Mouse (Mus musculus): ENCODE measurements around the gene Tmem178b. TPM values are rescaled to one million over a fixed set of nuclear protein-coding genes. Genes with fewer than 3 reads are reported as not detected.

Tmem178b gene
- polyA plus RNA-seq, 1 experiment from 2014 or later, result 0.05 TPM

- Histone ChIP-seq H3K4me2 (no peak overlapping the region), H3K27me3 (replicated peaks) (no peaks in the 10 kb centered on the region), H3K36me3 (no peaks in the 10 kb centered on the region), H3K9ac (no peak overlapping the region), H3K27ac (ENCODE audit: poor library complexity, severe bottlenecking) (no peak overlapping the region), H3K4me1 (replicated peaks) (no peaks in the 10 kb centered on the region), H3K9me3 (replicated peaks) (no peaks in the 10 kb centered on the region), H3K4me3 (no peak overlapping the region)
- ATAC-seq (ENCODE audit: insufficient number of reproducible peaks, low FRiP score), result no peak
- WGBS, result 66% methylated on average over 4 of the region's 4 CpGs
These were observed 105.9 kb downstream of the Tmem178b start for GRCm38 (mm10) chr6:39978942-39979341.

DNA sequence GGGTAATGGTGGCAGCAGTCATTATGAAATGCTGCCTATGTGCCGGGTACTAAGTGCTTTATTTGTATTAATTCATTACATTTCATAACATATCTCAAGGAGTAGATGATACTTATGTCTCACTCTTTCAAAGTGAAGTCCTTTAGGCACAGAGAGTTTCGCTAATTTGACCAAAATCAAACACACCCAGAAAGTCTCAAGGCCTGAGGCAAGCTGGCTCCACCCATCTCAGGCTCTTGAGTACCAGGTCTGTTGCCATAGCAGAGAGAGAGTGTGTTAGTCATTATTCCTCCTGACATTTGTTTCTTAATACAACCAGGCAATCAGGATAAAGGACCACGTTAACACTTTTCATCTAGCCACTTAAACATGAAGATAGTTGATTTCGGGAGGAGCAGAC is 117.7 kb downstream of the Tmem178b start:
- no peak overlapping the region for H3K9ac ChIP-seq
- no peak overlapping the region for H3K4me3 ChIP-seq
- WGBS, result 67% methylated on average over 4 of the region's 4 CpGs
- no peaks in the 10 kb centered on the region for H3K27me3 ChIP-seq (replicated peaks)
- H3K4me1 ChIP-seq (replicated peaks), result no peaks in the 10 kb centered on the region
- ATAC-seq (ENCODE audit: insufficient number of reproducible peaks, low FRiP score), result no peak
- no peak overlapping the region for H3K4me2 ChIP-seq
- no peak overlapping the region for H3K27ac ChIP-seq (ENCODE audit: poor library complexity, severe bottlenecking)
- no peaks in the 10 kb centered on the region for H3K9me3 ChIP-seq (replicated peaks)
- H3K36me3 ChIP-seq, result no peaks in the 10 kb centered on the region

- Histone ChIP-seq H3K4me3 (no peak overlapping the region), H3K4me1 (replicated peaks) (no peaks in the 10 kb centered on the region), H3K9me3 (replicated peaks) (no peaks in the 10 kb centered on the region), H3K36me3 (no peaks in the 10 kb centered on the region), H3K9ac (no peak overlapping the region), H3K4me2 (no peak overlapping the region), H3K27me3 (replicated peaks) (no peaks in the 10 kb centered on the region), H3K27ac (ENCODE audit: poor library complexity, severe bottlenecking) (no peak overlapping the region)
- 40% methylated on average over 6 of the region's 6 CpGs for WGBS
- no peak for ATAC-seq (ENCODE audit: insufficient number of reproducible peaks, low FRiP score)
These were observed 118.9 kb downstream of the Tmem178b start for GRCm38 (mm10) chr6:39991922-39992321.

- WGBS, result 76% methylated on average over 11 of the region's 11 CpGs
- no peaks in the 10 kb centered on the region for H3K27me3 ChIP-seq (replicated peaks)
- H3K4me3 ChIP-seq, result no peak overlapping the region
- no peak overlapping the region for H3K9ac ChIP-seq
- H3K4me2 ChIP-seq, result no peak overlapping the region
- H3K4me1 ChIP-seq (replicated peaks), result no peaks in the 10 kb centered on the region
- no peaks in the 10 kb centered on the region for H3K9me3 ChIP-seq (replicated peaks)
- ATAC-seq (ENCODE audit: insufficient number of reproducible peaks, low FRiP score), result no peak
- H3K27ac ChIP-seq (ENCODE audit: poor library complexity, severe bottlenecking), result no peak overlapping the region
- no peaks in the 10 kb centered on the region for H3K36me3 ChIP-seq
These were observed 133.1 kb downstream of the Tmem178b start for GRCm38 (mm10) chr6:40006006-40006765.

- H3K4me3 ChIP-seq, result no peak overlapping the region
- 43% methylated on average over 3 of the region's 3 CpGs for WGBS
These were observed 135.3 kb downstream of the Tmem178b start for GRCm38 (mm10) chr6:40008166-40008907.

DNA sequence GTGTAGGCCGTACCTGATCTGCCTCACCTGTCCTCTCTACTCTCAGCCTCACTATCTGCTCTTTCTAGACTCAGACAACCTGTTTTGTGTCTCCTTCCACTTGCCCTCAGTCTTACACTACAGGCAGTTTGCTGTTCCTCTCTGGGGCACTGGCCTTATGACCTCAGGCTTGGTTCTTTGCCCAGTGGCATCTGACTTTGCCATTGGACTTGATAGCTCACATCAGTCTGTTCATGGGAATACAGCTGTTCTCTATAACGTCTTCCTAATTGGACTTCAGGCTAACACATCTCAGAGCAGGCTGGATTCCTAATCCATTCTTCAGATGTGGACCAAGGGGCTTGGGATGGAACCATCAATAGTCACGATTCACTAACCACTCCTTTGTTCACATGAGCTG is 136.6 kb downstream of the Tmem178b start:
- Histone ChIP-seq H3K4me2 (no peak overlapping the region), H3K4me1 (replicated peaks) (no peaks in the 10 kb centered on the region), H3K27ac (ENCODE audit: poor library complexity, severe bottlenecking) (no peak overlapping the region), H3K9ac (no peak overlapping the region), H3K9me3 (replicated peaks) (no peaks in the 10 kb centered on the region), H3K4me3 (no peak overlapping the region), H3K36me3 (no peaks in the 10 kb centered on the region), H3K27me3 (replicated peaks) (no peaks in the 10 kb centered on the region)
- ATAC-seq (ENCODE audit: insufficient number of reproducible peaks, low FRiP score), result no peak
- WGBS, result 61% methylated on average over 3 of the region's 3 CpGs

More at GRCm38 (mm10) chr6:40008166-40008907, 135.3 kb downstream of the Tmem178b start:
- Histone ChIP-seq H3K36me3 (no peaks in the 10 kb centered on the region), H3K27ac (ENCODE audit: poor library complexity, severe bottlenecking) (no peak overlapping the region), H3K9me3 (replicated peaks) (no peaks in the 10 kb centered on the region), H3K4me2 (no peak overlapping the region), H3K4me1 (replicated peaks) (no peaks in the 10 kb centered on the region), H3K9ac (no peak overlapping the region), H3K27me3 (replicated peaks) (no peaks in the 10 kb centered on the region)
- ATAC-seq (ENCODE audit: insufficient number of reproducible peaks, low FRiP score), result no peak

DNA sequence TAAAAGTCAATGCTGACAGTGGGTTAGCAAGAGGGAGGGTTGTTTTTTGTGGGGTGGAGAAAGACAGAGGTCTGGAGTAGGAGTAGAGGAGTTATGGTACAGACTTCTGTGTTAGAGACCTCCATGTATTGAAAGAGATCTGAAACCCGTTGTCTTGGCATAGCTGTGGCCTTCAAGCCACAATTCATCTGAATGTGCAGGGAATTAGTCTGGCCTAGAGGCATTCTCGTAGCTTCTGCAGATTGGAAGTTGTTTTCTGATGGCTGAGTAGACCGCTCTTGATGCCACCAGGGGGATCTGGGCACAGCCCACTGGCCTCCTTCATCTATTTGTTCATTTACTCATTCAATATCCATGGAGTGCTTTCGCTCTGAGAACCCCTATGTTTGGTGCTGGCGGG is 138.0 kb downstream of the Tmem178b start:
- no peaks in the 10 kb centered on the region for H3K9me3 ChIP-seq (replicated peaks)
- H3K9ac ChIP-seq, result no peak overlapping the region
- WGBS, result 75% methylated on average over 5 of the region's 5 CpGs
- H3K4me1 ChIP-seq (replicated peaks), result no peaks in the 10 kb centered on the region
- H3K36me3 ChIP-seq, result no peaks in the 10 kb centered on the region
- H3K4me3 ChIP-seq, result no peak overlapping the region
- no peaks in the 10 kb centered on the region for H3K27me3 ChIP-seq (replicated peaks)
- no peak for ATAC-seq (ENCODE audit: insufficient number of reproducible peaks, low FRiP score)
- no peak overlapping the region for H3K27ac ChIP-seq (ENCODE audit: poor library complexity, severe bottlenecking)
- no peak overlapping the region for H3K4me2 ChIP-seq

DNA sequence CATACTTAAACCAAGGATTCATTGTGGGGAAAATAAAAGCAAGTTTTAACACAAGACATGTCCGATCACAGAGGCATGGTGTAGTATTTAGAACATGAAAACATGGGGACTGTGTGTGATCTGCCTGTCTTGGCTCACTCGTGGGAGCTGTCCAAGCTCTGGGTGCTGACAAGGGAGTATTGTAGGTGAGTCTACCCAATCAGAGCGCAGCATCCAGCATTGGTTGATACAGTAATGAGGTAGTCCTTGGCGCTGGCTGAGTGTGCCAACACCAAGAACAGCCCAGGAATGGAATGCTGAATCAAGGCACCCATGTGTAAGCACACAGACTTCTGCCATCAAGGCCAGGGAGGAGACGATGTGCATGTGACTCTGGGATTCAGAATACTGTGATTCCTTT is 138.5 kb downstream of the Tmem178b start:
- WGBS, result 54% methylated on average over 5 of the region's 5 CpGs
- ATAC-seq (ENCODE audit: insufficient number of reproducible peaks, low FRiP score), result no peak
- no peak overlapping the region for H3K4me2 ChIP-seq

DNA sequence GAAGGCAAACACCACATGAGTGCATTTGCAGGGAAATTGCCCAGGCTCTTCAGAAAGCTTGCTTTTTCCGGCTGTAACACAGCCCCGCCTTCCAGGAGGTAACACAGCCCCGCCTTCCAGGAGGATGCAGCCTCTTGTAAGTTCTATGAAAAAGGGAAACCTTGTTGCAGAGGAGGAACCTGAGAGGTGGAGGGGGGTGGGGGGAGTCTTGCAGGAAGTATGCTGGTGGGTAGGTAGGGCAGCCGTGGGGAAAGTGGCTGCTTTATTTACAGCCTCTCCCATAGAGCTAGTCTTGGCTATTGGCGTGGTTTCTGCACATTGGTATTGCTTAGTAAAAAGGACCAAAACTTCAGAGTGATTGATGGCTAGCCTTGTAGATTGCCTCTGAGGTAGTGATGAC is 140.3 kb downstream of the Tmem178b start:
- H3K4me3 ChIP-seq, result no peak overlapping the region
- no peaks in the 10 kb centered on the region for H3K4me1 ChIP-seq (replicated peaks)
- no peak for ATAC-seq (ENCODE audit: insufficient number of reproducible peaks, low FRiP score)
- no peaks in the 10 kb centered on the region for H3K27me3 ChIP-seq (replicated peaks)
- no peak overlapping the region for H3K9ac ChIP-seq
- 50% methylated on average over 5 of the region's 5 CpGs for WGBS
- no peaks in the 10 kb centered on the region for H3K36me3 ChIP-seq
- H3K9me3 ChIP-seq (replicated peaks), result no peaks in the 10 kb centered on the region
- H3K4me2 ChIP-seq, result no peak overlapping the region
- no peak overlapping the region for H3K27ac ChIP-seq (ENCODE audit: poor library complexity, severe bottlenecking)

More for the DNA sequence above, 138.5 kb downstream of the Tmem178b start:
- no peak overlapping the region for H3K9ac ChIP-seq
- no peaks in the 10 kb centered on the region for H3K36me3 ChIP-seq
- no peaks in the 10 kb centered on the region for H3K27me3 ChIP-seq (replicated peaks)
- no peak overlapping the region for H3K4me3 ChIP-seq
- no peaks in the 10 kb centered on the region for H3K9me3 ChIP-seq (replicated peaks)
- no peaks in the 10 kb centered on the region for H3K4me1 ChIP-seq (replicated peaks)
- H3K27ac ChIP-seq (ENCODE audit: poor library complexity, severe bottlenecking), result no peak overlapping the region

GRCm38 (mm10) chr6:40015185-40015584 is 142.1 kb downstream of the Tmem178b start:
- H3K4me1 ChIP-seq (replicated peaks), result no peaks in the 10 kb centered on the region
- no peak for ATAC-seq (ENCODE audit: insufficient number of reproducible peaks, low FRiP score)
- no peaks in the 10 kb centered on the region for H3K27me3 ChIP-seq (replicated peaks)
- H3K9me3 ChIP-seq (replicated peaks), result no peaks in the 10 kb centered on the region
- H3K4me3 ChIP-seq, result no peak overlapping the region
- no peak overlapping the region for H3K4me2 ChIP-seq
- no peak overlapping the region for H3K9ac ChIP-seq
- no peaks in the 10 kb centered on the region for H3K36me3 ChIP-seq
- 72% methylated on average over 4 of the region's 4 CpGs for WGBS
- H3K27ac ChIP-seq (ENCODE audit: poor library complexity, severe bottlenecking), result no peak overlapping the region

- ATAC-seq (ENCODE audit: insufficient number of reproducible peaks, low FRiP score), result no peak
- WGBS, result 52% methylated on average over 7 of the region's 7 CpGs
- no peaks in the 10 kb centered on the region for H3K4me1 ChIP-seq (replicated peaks)
These were observed 142.8 kb downstream of the Tmem178b start for GRCm38 (mm10) chr6:40015711-40016460.

More at GRCm38 (mm10) chr6:40015711-40016460, 142.8 kb downstream of the Tmem178b start:
- H3K4me2 ChIP-seq, result no peak overlapping the region
- H3K4me3 ChIP-seq, result no peak overlapping the region
- no peaks in the 10 kb centered on the region for H3K9me3 ChIP-seq (replicated peaks)
- no peak overlapping the region for H3K9ac ChIP-seq
- no peak overlapping the region for H3K27ac ChIP-seq (ENCODE audit: poor library complexity, severe bottlenecking)
- no peaks in the 10 kb centered on the region for H3K27me3 ChIP-seq (replicated peaks)
- H3K36me3 ChIP-seq, result no peaks in the 10 kb centered on the region
